Mouse (Mus musculus): ENCODE data around the gene Olfr456. TPM values are rescaled to one million over a fixed set of nuclear protein-coding genes. Genes with fewer than 3 reads are reported as not detected.
"Not testable (repeated sequence)": the region's sequence is repeated elsewhere in the genome, so short reads cannot be mapped to it uniquely, and the experiment has no call there.

The Olfr456 gene
- polyA plus RNA-seq (2014; fragmentation: Nextera tagmentation; extraction: Ambion mirVana), result not detected in 2 replicates

DNA sequence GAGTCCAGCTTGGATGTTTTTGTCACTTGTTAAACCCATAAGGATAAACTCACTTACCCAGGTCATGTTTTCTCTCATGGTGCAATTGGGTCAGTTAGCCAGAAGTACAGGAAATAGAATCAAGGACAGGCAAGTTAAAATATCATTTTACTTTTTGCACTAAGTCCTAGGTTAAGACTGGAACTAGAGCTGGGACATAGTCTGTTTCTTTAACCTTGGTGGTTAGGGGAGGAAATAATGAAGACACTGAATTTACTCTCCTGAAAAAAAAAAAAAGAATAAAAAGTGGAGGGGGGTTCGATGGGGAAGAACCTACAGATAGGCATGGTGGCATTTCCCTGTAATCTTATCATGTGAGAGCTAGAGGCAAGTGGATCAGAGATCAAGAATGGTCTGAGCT lies at the start of gene Olfr456:
Gene Olfr456, minus strand, starts transcription at position 101 of the 400 bp plus-strand sequence.
- Histone ChIP-seq H3K36me3 (ENCODE audit: control insufficient read depth, insufficient read depth, low read length) (no peaks in the 10 kb centered on the region), H3K4me2 (ENCODE audit: low read length) (no peak within 1 kb of the TSS), H3K27ac (replicated peaks in 1 of 2; ENCODE audit: control insufficient read depth in 1 of 2, insufficient read depth in 1 of 2, low read depth in 2 of 2, low read length in 2 of 2) (no peak within 1 kb of the TSS), H3K27me3 (ENCODE audit: control insufficient read depth, insufficient read depth, low read length) (no peaks in the 10 kb centered on the region), H3K9me3 (ENCODE audit: control insufficient read depth, low read length) (no peaks in the 10 kb centered on the region), H3K9ac (ENCODE audit: low read length) (no peak within 1 kb of the TSS), H3K4me1 (ENCODE audit: control insufficient read depth in 2 of 2, insufficient read depth in 2 of 2, low read length in 2 of 2) (no peaks in the 10 kb centered on the region), H3K4me3 (ENCODE audit: control insufficient read depth in 1 of 2, insufficient read depth in 1 of 2, low read depth in 1 of 2, low read length in 2 of 2) (no peak within 1 kb of the TSS)
- WGBS, result 66% methylated on average over 1 of the region's 1 CpGs
- ATAC-seq (ENCODE audit: insufficient number of reproducible peaks, insufficient read depth, low FRiP score, low read depth), result no peak

DNA sequence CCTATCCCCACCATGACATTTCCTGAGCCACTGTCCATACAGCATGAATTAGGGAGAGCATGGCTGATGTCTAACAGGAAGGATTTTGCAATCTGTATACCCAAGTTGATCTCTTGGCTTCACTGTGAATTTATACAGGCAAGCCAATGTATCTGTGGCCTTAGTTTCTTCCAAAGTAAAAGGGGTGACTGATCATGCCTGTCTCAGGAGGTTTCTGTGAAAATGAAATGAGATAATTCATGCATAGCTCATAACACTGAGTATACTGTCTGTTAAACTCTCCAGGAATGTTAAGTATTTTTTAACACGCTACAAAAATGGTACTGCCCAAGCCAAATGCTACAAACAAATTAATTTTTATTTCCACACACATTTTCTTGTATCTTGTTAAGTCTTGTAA lies 26.4 kb upstream of the Olfr456 start:
- H3K4me3 ChIP-seq (ENCODE audit: control insufficient read depth in 1 of 2, insufficient read depth in 1 of 2, low read depth in 1 of 2, low read length in 2 of 2), result no peak overlapping the region
- ATAC-seq (ENCODE audit: insufficient number of reproducible peaks, insufficient read depth, low FRiP score, low read depth), result no peak
- H3K27ac ChIP-seq (replicated peaks in 1 of 2; ENCODE audit: control insufficient read depth in 1 of 2, insufficient read depth in 1 of 2, low read depth in 2 of 2, low read length in 2 of 2), result no peak overlapping the region
- H3K36me3 ChIP-seq (ENCODE audit: control insufficient read depth, insufficient read depth, low read length), result no peaks in the 10 kb centered on the region
- no peaks in the 10 kb centered on the region for H3K4me1 ChIP-seq (ENCODE audit: control insufficient read depth in 2 of 2, insufficient read depth in 2 of 2, low read length in 2 of 2)
- no peak overlapping the region for H3K4me2 ChIP-seq (ENCODE audit: low read length)
- no peak overlapping the region for H3K9ac ChIP-seq (ENCODE audit: low read length)
- H3K27me3 ChIP-seq (ENCODE audit: control insufficient read depth, insufficient read depth, low read length), result no peaks in the 10 kb centered on the region
- no peaks in the 10 kb centered on the region for H3K9me3 ChIP-seq (ENCODE audit: control insufficient read depth, low read length)
- WGBS, result 56% methylated on average over 1 of the region's 1 CpGs

DNA sequence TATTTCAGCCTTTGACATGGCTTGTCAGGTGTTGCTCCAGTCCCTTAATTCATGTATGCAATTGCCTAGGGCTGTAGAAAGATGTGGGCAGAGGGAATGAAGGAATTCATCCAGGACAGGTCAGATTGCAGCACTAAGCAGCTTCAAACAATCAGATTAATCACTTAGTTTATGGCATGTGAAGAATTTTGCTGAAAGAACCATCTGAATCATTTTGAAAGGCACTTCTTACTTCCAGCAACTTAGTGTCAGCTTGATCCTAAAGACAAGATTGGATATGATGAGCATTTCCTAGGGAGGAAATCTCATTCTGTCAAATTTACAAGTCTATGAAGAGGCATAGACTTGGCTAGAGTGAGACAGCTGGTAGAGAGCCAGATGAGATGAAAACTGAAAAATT lies 22.3 kb upstream of the Olfr456 start:
- Histone ChIP-seq H3K9me3 (ENCODE audit: control insufficient read depth, low read length) (no peaks in the 10 kb centered on the region), H3K9ac (ENCODE audit: low read length) (no peak overlapping the region), H3K27me3 (ENCODE audit: control insufficient read depth, insufficient read depth, low read length) (no peaks in the 10 kb centered on the region), H3K36me3 (ENCODE audit: control insufficient read depth, insufficient read depth, low read length) (no peaks in the 10 kb centered on the region), H3K4me2 (ENCODE audit: low read length) (no peak overlapping the region), H3K4me1 (ENCODE audit: control insufficient read depth in 2 of 2, insufficient read depth in 2 of 2, low read length in 2 of 2) (no peaks in the 10 kb centered on the region), H3K4me3 (ENCODE audit: control insufficient read depth in 1 of 2, insufficient read depth in 1 of 2, low read depth in 1 of 2, low read length in 2 of 2) (no peak overlapping the region), H3K27ac (replicated peaks in 1 of 2; ENCODE audit: control insufficient read depth in 1 of 2, insufficient read depth in 1 of 2, low read depth in 2 of 2, low read length in 2 of 2) (no peak overlapping the region)
- no peak for ATAC-seq (ENCODE audit: insufficient number of reproducible peaks, insufficient read depth, low FRiP score, low read depth)

DNA sequence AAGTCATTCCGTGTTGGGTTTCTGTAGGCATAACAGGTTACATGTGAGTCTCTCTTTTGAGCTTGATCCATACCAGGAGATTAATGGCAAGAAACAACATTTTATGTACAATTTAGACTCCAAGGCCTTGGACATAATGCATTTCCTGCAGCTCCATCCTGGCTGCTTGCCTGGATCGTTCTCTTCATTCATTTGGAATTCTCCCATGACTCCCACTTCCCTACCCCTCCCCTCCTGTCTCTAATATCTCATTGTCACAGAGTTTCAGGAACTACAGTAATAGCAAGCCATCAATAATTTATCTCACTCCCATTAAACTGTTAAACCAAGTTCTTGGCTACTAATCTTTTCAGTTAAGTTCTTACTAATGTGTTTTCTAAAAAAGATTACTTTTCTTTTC lies 16.5 kb upstream of the Olfr456 start:
- Histone ChIP-seq H3K4me3 (ENCODE audit: control insufficient read depth in 1 of 2, insufficient read depth in 1 of 2, low read depth in 1 of 2, low read length in 2 of 2) (no peak overlapping the region), H3K27me3 (ENCODE audit: control insufficient read depth, insufficient read depth, low read length) (no peaks in the 10 kb centered on the region), H3K9me3 (ENCODE audit: control insufficient read depth, low read length) (no peaks in the 10 kb centered on the region), H3K9ac (ENCODE audit: low read length) (no peak overlapping the region), H3K27ac (replicated peaks in 1 of 2; ENCODE audit: control insufficient read depth in 1 of 2, insufficient read depth in 1 of 2, low read depth in 2 of 2, low read length in 2 of 2) (no peak overlapping the region), H3K36me3 (ENCODE audit: control insufficient read depth, insufficient read depth, low read length) (no peaks in the 10 kb centered on the region), H3K4me1 (ENCODE audit: control insufficient read depth in 2 of 2, insufficient read depth in 2 of 2, low read length in 2 of 2) (no peaks in the 10 kb centered on the region), H3K4me2 (ENCODE audit: low read length) (no peak overlapping the region)
- WGBS, result 75% methylated on average over 2 of the region's 2 CpGs
- ATAC-seq (ENCODE audit: insufficient number of reproducible peaks, insufficient read depth, low FRiP score, low read depth), result no peak

DNA sequence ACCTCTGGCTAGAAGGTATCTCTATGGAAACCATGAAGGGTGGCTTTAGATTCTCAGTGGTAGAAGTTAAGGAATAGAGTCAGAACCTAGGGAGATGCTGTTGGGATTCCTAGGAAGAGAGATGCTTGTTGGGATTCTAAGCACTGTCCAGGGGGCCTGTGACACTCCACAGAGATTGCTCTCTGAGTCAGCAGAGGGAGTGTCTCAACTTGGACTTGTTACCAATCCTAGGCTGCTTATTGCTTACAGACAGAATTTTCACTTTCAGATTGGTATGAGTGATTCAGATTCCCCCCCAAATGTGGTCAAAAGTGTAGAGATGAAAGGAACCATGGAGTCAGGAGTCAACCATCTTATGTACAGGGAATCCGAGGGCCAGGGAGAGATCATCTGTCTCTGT lies 2.7 kb upstream of the Olfr456 start:
- no peak overlapping the region for H3K27ac ChIP-seq (replicated peaks in 1 of 2; ENCODE audit: control insufficient read depth in 1 of 2, insufficient read depth in 1 of 2, low read depth in 2 of 2, low read length in 2 of 2)
- H3K9me3 ChIP-seq (ENCODE audit: control insufficient read depth, low read length), result no peaks in the 10 kb centered on the region
- no peaks in the 10 kb centered on the region for H3K36me3 ChIP-seq (ENCODE audit: control insufficient read depth, insufficient read depth, low read length)
- 44% methylated on average over 1 of the region's 1 CpGs for WGBS
- no peak overlapping the region for H3K4me2 ChIP-seq (ENCODE audit: low read length)
- no peak for ATAC-seq (ENCODE audit: insufficient number of reproducible peaks, insufficient read depth, low FRiP score, low read depth)
- H3K4me3 ChIP-seq (ENCODE audit: control insufficient read depth in 1 of 2, insufficient read depth in 1 of 2, low read depth in 1 of 2, low read length in 2 of 2), result no peak overlapping the region
- H3K27me3 ChIP-seq (ENCODE audit: control insufficient read depth, insufficient read depth, low read length), result no peaks in the 10 kb centered on the region
- H3K4me1 ChIP-seq (ENCODE audit: control insufficient read depth in 2 of 2, insufficient read depth in 2 of 2, low read length in 2 of 2), result no peaks in the 10 kb centered on the region
- H3K9ac ChIP-seq (ENCODE audit: low read length), result no peak overlapping the region

DNA sequence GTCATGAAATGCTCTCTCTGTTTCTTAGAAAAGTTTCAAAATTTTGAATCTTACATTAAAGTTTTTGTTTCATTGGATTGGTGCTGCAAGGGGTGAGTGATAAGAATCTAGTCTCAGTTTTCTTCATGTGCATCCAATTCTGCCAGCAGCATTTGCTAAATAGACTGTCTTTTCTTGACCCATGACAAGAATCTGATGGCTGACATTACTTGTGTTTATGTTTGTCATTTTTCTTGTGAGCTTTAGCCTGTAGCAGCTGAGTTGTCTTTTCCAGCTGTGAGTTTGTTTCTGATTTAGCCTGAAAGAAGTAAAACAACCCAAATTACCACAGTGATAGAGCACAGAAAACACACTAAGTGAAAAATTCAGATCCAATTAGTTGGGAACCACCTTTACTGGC lies 2.4 kb downstream of the Olfr456 start:
- no peak overlapping the region for H3K4me2 ChIP-seq (ENCODE audit: low read length)
- no peaks in the 10 kb centered on the region for H3K9me3 ChIP-seq (ENCODE audit: control insufficient read depth, low read length)
- no peak for ATAC-seq (ENCODE audit: insufficient number of reproducible peaks, insufficient read depth, low FRiP score, low read depth)
- H3K36me3 ChIP-seq (ENCODE audit: control insufficient read depth, insufficient read depth, low read length), result no peaks in the 10 kb centered on the region
- H3K4me1 ChIP-seq (ENCODE audit: control insufficient read depth in 2 of 2, insufficient read depth in 2 of 2, low read length in 2 of 2), result no peaks in the 10 kb centered on the region
- no peak overlapping the region for H3K9ac ChIP-seq (ENCODE audit: low read length)
- H3K4me3 ChIP-seq (ENCODE audit: control insufficient read depth in 1 of 2, insufficient read depth in 1 of 2, low read depth in 1 of 2, low read length in 2 of 2), result no peak overlapping the region
- no peak overlapping the region for H3K27ac ChIP-seq (replicated peaks in 1 of 2; ENCODE audit: control insufficient read depth in 1 of 2, insufficient read depth in 1 of 2, low read depth in 2 of 2, low read length in 2 of 2)
- H3K27me3 ChIP-seq (ENCODE audit: control insufficient read depth, insufficient read depth, low read length), result no peaks in the 10 kb centered on the region

DNA sequence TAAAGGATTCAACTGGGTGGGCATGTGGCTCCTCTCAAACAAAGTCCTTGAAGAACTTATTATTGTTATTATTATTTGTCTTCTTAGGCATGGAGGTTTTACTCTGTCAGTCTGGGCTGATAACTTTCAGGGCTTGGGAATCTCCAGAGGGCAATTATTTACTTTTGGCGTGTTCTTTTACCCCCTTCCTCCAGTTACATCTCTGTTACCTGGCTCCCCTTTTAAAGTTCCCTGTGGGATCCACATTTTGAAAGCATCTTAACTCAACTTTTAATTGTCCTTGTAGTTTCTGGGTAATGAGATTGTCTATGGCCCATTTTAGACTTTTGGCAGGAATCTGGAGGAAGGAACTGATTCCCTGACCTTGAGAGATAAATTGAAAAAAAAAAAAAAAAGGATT lies 10.8 kb downstream of the Olfr456 start, which contains the start of gene Olfr457:
Gene Olfr457, minus strand, starts transcription at position 101 of the 400 bp plus-strand sequence.
- H3K27ac ChIP-seq (replicated peaks in 1 of 2; ENCODE audit: control insufficient read depth in 1 of 2, insufficient read depth in 1 of 2, low read depth in 2 of 2, low read length in 2 of 2), result no peak within 1 kb of the TSS
- H3K4me1 ChIP-seq (ENCODE audit: control insufficient read depth in 2 of 2, insufficient read depth in 2 of 2, low read length in 2 of 2), result no peaks in the 10 kb centered on the region
- H3K36me3 ChIP-seq (ENCODE audit: control insufficient read depth, insufficient read depth, low read length), result no peaks in the 10 kb centered on the region
- no peaks in the 10 kb centered on the region for H3K27me3 ChIP-seq (ENCODE audit: control insufficient read depth, insufficient read depth, low read length)
- ATAC-seq (ENCODE audit: insufficient number of reproducible peaks, insufficient read depth, low FRiP score, low read depth), result no peak
- H3K4me3 ChIP-seq (ENCODE audit: control insufficient read depth in 1 of 2, insufficient read depth in 1 of 2, low read depth in 1 of 2, low read length in 2 of 2), result no peak within 1 kb of the TSS
- no peak within 1 kb of the TSS for H3K9ac ChIP-seq (ENCODE audit: low read length)
- 76% methylated on average over 1 of the region's 1 CpGs for WGBS
- H3K9me3 ChIP-seq (ENCODE audit: control insufficient read depth, low read length), result no peaks in the 10 kb centered on the region
- no peak within 1 kb of the TSS for H3K4me2 ChIP-seq (ENCODE audit: low read length)

DNA sequence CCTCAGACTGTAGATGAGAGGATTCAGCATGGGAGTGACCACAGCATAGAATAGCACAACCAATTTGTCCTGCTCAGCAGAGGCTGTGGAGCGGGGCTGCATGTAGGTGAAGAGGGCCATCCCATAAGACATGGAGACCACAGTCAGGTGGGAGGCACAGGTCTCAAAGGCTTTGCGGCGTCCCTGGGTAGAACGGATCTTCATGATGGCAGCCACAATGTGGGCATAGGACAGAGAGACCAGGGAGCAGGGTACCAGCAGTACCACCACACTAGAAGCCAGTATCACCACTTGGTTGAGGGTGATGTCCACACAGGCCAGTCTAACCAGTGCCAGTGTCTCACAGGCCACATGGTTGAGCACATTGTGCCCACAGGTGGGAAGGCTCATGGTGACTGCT lies 15.7 kb downstream of the Olfr456 start:
- not testable (repeated sequence) for H3K4me1 ChIP-seq (ENCODE audit: control insufficient read depth in 2 of 2, insufficient read depth in 2 of 2, low read length in 2 of 2); H3K36me3 ChIP-seq (ENCODE audit: control insufficient read depth, insufficient read depth, low read length); H3K27me3 ChIP-seq (ENCODE audit: control insufficient read depth, insufficient read depth, low read length); ATAC-seq (ENCODE audit: insufficient number of reproducible peaks, insufficient read depth, low FRiP score, low read depth); H3K4me2 ChIP-seq (ENCODE audit: low read length); H3K9me3 ChIP-seq (ENCODE audit: control insufficient read depth, low read length); H3K4me3 ChIP-seq (ENCODE audit: control insufficient read depth in 1 of 2, insufficient read depth in 1 of 2, low read depth in 1 of 2, low read length in 2 of 2); H3K27ac ChIP-seq (replicated peaks in 1 of 2; ENCODE audit: control insufficient read depth in 1 of 2, insufficient read depth in 1 of 2, low read depth in 2 of 2, low read length in 2 of 2); H3K9ac ChIP-seq (ENCODE audit: low read length)
- WGBS, result 95% methylated on average over 4 of the region's 4 CpGs

Data from heart, embryonic 14.5 days (tissue).